Mouse (Mus musculus) ES-Bruce4 (cell line): ENCODE results near the gene Kdm3a. TPM values are rescaled to one million over a fixed set of nuclear protein-coding genes. Genes with fewer than 3 reads are reported as not detected.

ENCODE experiments used
- H3K27ac ChIP-seq: 2 replicates; pipeline ENCODE4 v1.5.1; 2012; ENCODE audit warnings: low read length, inconsistent platforms; ENCODE audit not compliant: insufficient read depth
- H3K27me3 ChIP-seq: 2 replicates; pipeline ENCODE4 v1.6.1; 2012; ENCODE audit warnings: mild to moderate bottlenecking, low read length, inconsistent platforms; ENCODE audit not compliant: control insufficient read depth, poor library complexity, insufficient read depth, severe bottlenecking
- H3K36me3 ChIP-seq: 2 replicates; pipeline ENCODE4 v1.6.1; 2012; ENCODE audit warnings: inconsistent platforms, mild to moderate bottlenecking, low read length, moderate library complexity; ENCODE audit not compliant: control insufficient read depth, poor library complexity, insufficient read depth, severe bottlenecking
- H3K4me1 ChIP-seq: one replicate; pipeline ENCODE4 v1.8.1; 2011; ENCODE audit warnings: low read length; ENCODE audit not compliant: control insufficient read depth, insufficient read depth
- H3K4me3 ChIP-seq: 2 replicates; pipeline ENCODE4 v1.5.1; 2011; ENCODE audit warnings: low read depth, mild to moderate bottlenecking, low read length
- H3K9ac ChIP-seq: 2 replicates; pipeline ENCODE4 v1.6.1; 2012; ENCODE audit warnings: low read depth, mild to moderate bottlenecking, inconsistent platforms; ENCODE audit not compliant: poor library complexity, severe bottlenecking
- H3K9me3 ChIP-seq: replicated peaks from 2 replicates; pipeline ENCODE4 v1.6.1; 2012; ENCODE audit warnings: mild to moderate bottlenecking, low read length, inconsistent platforms; ENCODE audit not compliant: control insufficient read depth, poor library complexity, insufficient read depth, severe bottlenecking
- CTCF ChIP-seq: IDR thresholded peaks from one replicate; pipeline ENCODE4 v1.8.1; 2011; ENCODE audit warnings: low read depth, low read length
- EP300 ChIP-seq: IDR thresholded peaks from 2 replicates; pipeline ENCODE4 v1.6.1; 2011; ENCODE audit warnings: low read depth, low read length; ENCODE audit not compliant: insufficient read depth
- POLR2A ChIP-seq: IDR thresholded peaks from one replicate; pipeline ENCODE4 v1.8.1; 2011; ENCODE audit warnings: low read length; ENCODE audit not compliant: insufficient read depth
- polyA plus RNA-seq: library from polyadenylated mRNA; stranded (reverse); fragments of >200 nt; gene quantifications from 2 replicates; pipeline ENCODE4 v1.2.4, GENCODE M21; 2011; ENCODE audit warnings: low read depth; ENCODE audit not compliant: missing spikeins, insufficient read depth, insufficient read length

Gene Kdm3a
- polyA plus RNA-seq, 1 experiment, result 49.3 TPM

DNA sequence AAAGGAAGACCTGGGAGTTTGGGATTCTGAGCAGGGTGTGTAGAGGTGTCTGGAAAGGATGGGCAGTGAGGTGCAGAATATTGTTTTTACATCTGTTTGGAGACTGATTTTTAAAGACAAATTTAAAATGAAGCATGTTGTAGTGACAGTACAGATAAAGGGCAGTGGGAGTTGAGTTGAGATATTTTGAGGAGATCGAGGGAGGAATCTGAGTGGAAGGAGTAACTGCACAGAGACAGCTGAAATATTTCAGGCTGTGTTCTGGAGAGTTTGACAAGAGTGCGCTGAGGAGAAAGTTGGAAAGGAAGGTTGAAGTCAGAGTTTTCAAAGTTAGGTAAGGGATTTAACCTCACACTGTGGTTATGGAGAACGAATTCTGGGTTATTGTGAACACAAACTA is 64.2 kb downstream of the Kdm3a start:
- TF ChIP-seq EP300 (no peak), CTCF (no peak), POLR2A (no peak)
- Histone ChIP-seq H3K27ac (no peak overlapping the region), H3K9me3 (no peaks in the 10 kb centered on the region), H3K4me1 (no peaks in the 10 kb centered on the region), H3K27me3 (no peaks in the 10 kb centered on the region), H3K9ac (no peak overlapping the region), H3K4me3 (no peak overlapping the region), H3K36me3 (peaks cover 2% of the 10 kb centered on the region; the same call in 1 of the 2 replicates)

DNA sequence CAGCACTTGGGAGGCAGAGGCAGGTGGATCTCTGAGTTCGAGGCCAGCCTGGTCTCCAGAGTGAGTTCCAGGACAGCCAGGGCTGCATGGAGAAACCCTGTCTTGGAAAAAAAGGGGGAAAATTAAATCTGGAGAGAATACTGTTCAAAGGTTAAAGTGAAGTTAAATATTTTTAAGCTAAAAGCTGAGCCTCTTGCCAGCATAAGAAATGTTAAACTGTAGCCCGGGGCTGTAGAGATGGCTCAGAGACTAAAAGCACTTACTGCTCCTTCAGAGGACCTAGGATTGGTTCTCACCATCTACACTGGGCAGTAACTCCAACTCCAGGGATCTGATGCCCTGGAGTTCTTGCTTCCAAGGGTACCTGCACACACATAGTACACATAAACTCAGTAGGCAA is 76.0 kb downstream of the Kdm3a start:
- H3K4me1 ChIP-seq, result no peaks in the 10 kb centered on the region
- H3K9ac ChIP-seq, result no peak overlapping the region
- H3K4me3 ChIP-seq, result no peak overlapping the region
- H3K27me3 ChIP-seq, result no peaks in the 10 kb centered on the region
- no peaks in the 10 kb centered on the region for H3K36me3 ChIP-seq
- no peak overlapping the region for H3K27ac ChIP-seq
- H3K9me3 ChIP-seq, result no peaks in the 10 kb centered on the region
- TF ChIP-seq CTCF (no peak), POLR2A (no peak), EP300 (no peak)

DNA sequence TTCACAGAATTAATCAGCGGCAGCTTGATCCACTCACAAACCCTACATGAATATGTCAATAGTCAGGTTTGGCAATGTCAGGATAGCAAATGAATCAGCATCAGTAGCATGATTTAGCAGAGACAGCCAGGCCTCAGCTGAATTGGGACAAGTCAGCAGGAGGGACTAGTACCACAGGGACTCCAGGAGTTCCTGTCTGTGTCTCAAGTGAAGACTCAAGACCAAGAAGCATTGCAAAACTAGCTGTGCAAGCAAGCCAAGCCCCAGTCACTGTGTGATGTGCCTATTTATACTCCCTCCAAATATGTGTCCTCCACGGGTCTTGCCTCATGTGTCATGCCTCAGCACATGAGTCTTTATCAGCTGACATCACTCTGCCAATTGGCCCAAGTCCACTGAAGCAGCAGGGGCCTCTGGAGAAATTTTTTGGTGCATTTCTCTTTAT is 77.3 kb downstream of the Kdm3a start:
- no peak overlapping the region for H3K4me3 ChIP-seq
- no peak for TF ChIP-seq CTCF
- no peak for TF ChIP-seq EP300
- no peak for TF ChIP-seq POLR2A

DNA sequence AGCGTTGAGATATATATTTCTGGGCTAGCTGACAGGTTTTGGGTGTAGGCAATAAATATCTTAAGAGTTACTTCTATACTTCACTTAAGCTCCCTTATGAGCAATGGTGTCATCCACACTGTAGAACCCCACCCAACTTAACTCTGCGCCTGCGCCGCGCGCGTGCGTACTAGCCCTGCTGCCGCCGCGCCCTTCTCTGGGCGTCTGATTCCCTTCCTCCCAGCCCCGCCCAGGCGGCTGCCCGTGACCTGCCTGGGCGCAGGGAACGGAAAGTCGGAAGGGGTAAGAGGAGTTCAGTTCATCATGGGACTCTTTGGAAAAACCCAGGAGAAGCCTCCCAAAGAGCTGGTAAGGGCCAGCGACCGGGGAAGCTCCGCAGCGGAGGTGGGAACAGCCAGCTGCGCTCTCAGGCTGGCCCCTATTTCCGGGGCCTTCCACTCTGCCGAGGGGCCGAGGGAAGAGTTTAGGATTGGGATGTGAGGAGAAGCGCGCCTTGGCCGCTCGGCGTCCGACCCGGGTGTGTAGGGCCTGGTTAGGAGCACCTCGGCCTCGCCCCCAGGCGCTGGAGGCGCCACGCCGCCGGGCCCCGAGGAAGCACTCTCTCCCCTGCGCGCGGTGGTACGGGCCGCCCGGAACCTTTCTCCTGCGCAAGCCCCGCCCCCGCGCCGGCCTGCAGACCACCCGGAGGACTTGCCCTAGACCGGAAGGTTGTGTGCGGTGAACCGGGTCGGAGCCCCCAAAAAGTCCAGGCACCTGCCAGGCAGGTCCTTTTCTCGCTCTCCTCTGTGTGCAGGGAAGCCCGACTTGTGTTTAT is 88.9 kb downstream of the Kdm3a start, which contains the start of gene Chmp3:
TSS of gene Chmp3 (plus strand) at position 112 of the 814 bp plus-strand sequence.
- Histone ChIP-seq H3K4me1 (no peaks in the 10 kb centered on the region), H3K27ac (peak within 1 kb of the TSS; percentile 86), H3K36me3 (no peaks in the 10 kb centered on the region), H3K9ac (peak within 1 kb of the TSS; percentile 95), H3K9me3 (no peaks in the 10 kb centered on the region), H3K27me3 (no peaks in the 10 kb centered on the region), H3K4me3 (peak within 1 kb of the TSS; percentile 91)
- TF ChIP-seq CTCF, result no peak
- peak; percentile 47 for TF ChIP-seq POLR2A
- TF ChIP-seq EP300, result 0 out of 2 replicates have a peak, but pooled peaks have one; percentile 40

More for the DNA sequence above, 77.3 kb downstream of the Kdm3a start:
- Histone ChIP-seq H3K9me3 (no peaks in the 10 kb centered on the region), H3K4me1 (no peaks in the 10 kb centered on the region), H3K36me3 (no peaks in the 10 kb centered on the region), H3K9ac (no peak overlapping the region), H3K27ac (no peak overlapping the region), H3K27me3 (no peaks in the 10 kb centered on the region)

Other genes starting within 250 kb of the Kdm3a start
- gene Rmnd5a, start 192.4 kb downstream of the Kdm3a start, polyA plus RNA-seq, result 80.3 and 86.1 TPM in 2 replicates
- gene Rnf103, start 139.1 kb downstream of the Kdm3a start, polyA plus RNA-seq, result 9.5 and 9.7 TPM in 2 replicates
- gene Chmp3, start 89.2 kb downstream of the Kdm3a start, polyA plus RNA-seq, result 149 and 156 TPM in 2 replicates
- gene Reep1, start 74.6 kb upstream of the Kdm3a start, polyA plus RNA-seq, result 2.9 and 3.3 TPM in 2 replicates
- gene Mrpl35, start 194.0 kb upstream of the Kdm3a start, polyA plus RNA-seq, result 60.8 and 70.5 TPM in 2 replicates
- 128 and 129 TPM in 2 replicates for gene Immt, start 198.3 kb upstream of the Kdm3a start, polyA plus RNA-seq